ENCODE assay signal across 16 mouse cellular contexts in the genomic region with DNA sequence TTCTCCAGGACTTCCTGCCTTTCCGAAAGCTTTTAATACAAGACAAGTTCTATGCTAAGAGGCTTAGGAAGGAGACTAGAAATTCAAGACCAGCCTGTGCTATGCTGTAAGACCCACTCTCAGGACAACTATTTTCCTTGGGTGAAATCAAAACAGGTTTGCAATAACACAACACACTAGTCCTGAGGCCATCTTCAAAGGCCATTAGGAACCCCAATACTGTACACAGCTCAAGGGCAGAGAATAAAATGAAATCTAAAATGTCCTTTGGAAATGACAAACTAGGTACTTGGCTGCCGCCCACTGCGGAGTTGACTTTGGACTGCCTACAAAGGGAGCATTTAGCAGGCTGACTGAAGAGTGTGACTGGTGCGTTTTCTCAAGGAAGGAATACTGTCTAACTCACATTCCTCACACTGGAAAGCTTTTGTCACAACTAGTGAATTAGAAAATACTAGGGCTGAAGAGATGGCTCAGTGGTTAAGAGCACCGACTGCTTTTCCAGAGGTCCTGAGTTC. TPM values are rescaled to one million over a fixed set of nuclear protein-coding genes. Genes with fewer than 3 reads are reported as not detected.
DNase-seq lines count a peak whose midpoint lies in the region; ATAC-seq and TF ChIP-seq lines count a peak whose summit lies in the region.
"Had no signal": no experiment of that assay in that cellular context is flagged by ENCODE, and none has a peak within 500 bp of the region (broad histone marks: within the 10 kb centered on the region; RNA-seq: fewer than 3 reads in every experiment).

No protein-coding gene starts in this region.

- H3K4me1 ChIP-seq in heart, embryonic 11.5 days (ENCODE audit: control insufficient read depth, insufficient read depth, low read length) = peaks cover 3% of the 10 kb centered on the region; the same call in 1 of the 2 replicates
- H3K4me1 ChIP-seq in lung, embryonic 15.5 days = peaks cover 24% of the 10 kb centered on the region
- peaks cover 18% of the 10 kb centered on the region for H3K4me1 ChIP-seq in lung, adult 2 months (ENCODE audit: control insufficient read depth, insufficient read depth, low read length)
- peaks cover 20% of the 10 kb centered on the region for H3K4me1 ChIP-seq in brown adipose tissue, adult 24 weeks (ENCODE audit: control insufficient read depth, insufficient read depth, insufficient read length, low read length)
- H3K4me1 ChIP-seq: embryonic facial prominence, embryonic 12.5 days; hindbrain, embryonic 15.5 days had no signal

- no peak for TF ChIP-seq CTCF in lung, adult 2 months (IDR thresholded peaks at IDR 0.05; ENCODE audit: insufficient read depth, low read length)

- no peak for ATAC-seq in heart, embryonic 11.5 days (replicated peaks; ENCODE audit: insufficient number of reproducible peaks, low FRiP score, low TSS enrichment)
- ATAC-seq in lung, embryonic 15.5 days (ENCODE audit: borderline replicate concordance, extremely low read depth, low FRiP score, low TSS enrichment) = no peak
- ATAC-seq: forebrain, embryonic 14.5 days had no signal

- WGBS in heart, embryonic 11.5 days (ENCODE audit: insufficient replicate concordance) = 87% methylated on average over 5 of the region's 5 CpGs
- 77% methylated on average over 5 of the region's 5 CpGs for WGBS in lung, embryonic 15.5 days
- 75% methylated on average over 5 of the region's 5 CpGs for WGBS in lung, adult 2 months

- H3K27ac ChIP-seq in heart, embryonic 11.5 days (ENCODE audit: low read depth, low read length) = 0 out of 2 replicates have a peak overlapping the region, but pooled peaks have one; percentile 4
- H3K27ac ChIP-seq in lung, embryonic 15.5 days = peak overlapping the region; percentile 69
- H3K27ac ChIP-seq in brown adipose tissue, adult 24 weeks (replicated peaks; ENCODE audit: low read depth, low read length) = peak overlapping the region; percentile 71
- H3K27ac ChIP-seq: embryonic facial prominence, embryonic 12.5 days; hindbrain, embryonic 15.5 days had no signal

- H3K4me2 ChIP-seq in heart, embryonic 11.5 days = no peak overlapping the region
- no peak overlapping the region for H3K4me2 ChIP-seq in lung, embryonic 15.5 days
- H3K4me2 ChIP-seq: embryonic facial prominence, embryonic 12.5 days; hindbrain, embryonic 15.5 days had no signal

- H3K36me3 ChIP-seq in heart, embryonic 11.5 days (ENCODE audit: control insufficient read depth, insufficient read depth, low read length) = peaks cover 25% of the 10 kb centered on the region
- H3K36me3 ChIP-seq in lung, embryonic 15.5 days = peaks cover 47% of the 10 kb centered on the region

- TF ChIP-seq POLR2A in lung, adult 2 months (IDR thresholded peaks at IDR 0.05; ENCODE audit: borderline replicate concordance, extremely low read depth, low read depth, low read length) = no peak

- no peaks in the 10 kb centered on the region for H3K27me3 ChIP-seq in heart, embryonic 11.5 days (ENCODE audit: control insufficient read depth, insufficient read depth, low read length)
- H3K27me3 ChIP-seq in lung, embryonic 15.5 days = no peaks in the 10 kb centered on the region
- H3K27me3 ChIP-seq: embryonic facial prominence, embryonic 12.5 days; hindbrain, embryonic 15.5 days had no signal

- H3K9me3 ChIP-seq in heart, embryonic 11.5 days (replicated peaks; ENCODE audit: control insufficient read depth, low read length) = no peaks in the 10 kb centered on the region
- no peaks in the 10 kb centered on the region for H3K9me3 ChIP-seq in lung, embryonic 15.5 days
- H3K9me3 ChIP-seq: embryonic facial prominence, embryonic 12.5 days; hindbrain, embryonic 15.5 days had no signal

- no peak overlapping the region for H3K9ac ChIP-seq in heart, embryonic 11.5 days (ENCODE audit: low read depth, low read length)
- no peak overlapping the region for H3K9ac ChIP-seq in lung, embryonic 15.5 days
- H3K9ac ChIP-seq: embryonic facial prominence, embryonic 12.5 days; hindbrain, embryonic 15.5 days had no signal

- H3K4me3 ChIP-seq in heart, embryonic 11.5 days (ENCODE audit: low read depth, low read length) = no peak overlapping the region
- H3K4me3 ChIP-seq in lung, embryonic 15.5 days = no peak overlapping the region
- H3K4me3 ChIP-seq in lung, adult 2 months (replicated peaks; ENCODE audit: extremely low read depth, low read depth, low read length) = no peak overlapping the region
- H3K4me3 ChIP-seq in brown adipose tissue, adult 24 weeks (ENCODE audit: insufficient read depth, low read depth, low read length) = no peak overlapping the region
- H3K4me3 ChIP-seq: embryonic facial prominence, embryonic 12.5 days; hindbrain, embryonic 15.5 days had no signal

- no peak for DNase-seq in heart, postnatal 4 days
- DNase-seq in lung, adult 2 months = no peak
- peak; percentile 64 for DNase-seq in kidney, postnatal 10 days
- DNase-seq in spleen, postnatal 36 days (ENCODE audit: low spot score in 2 of 2) = no peak
- DNase-seq in ovary, postnatal 10 days (ENCODE audit: low spot score) = no peak
- DNase-seq: cerebellum, adult 18-20 months; gastrocnemius, postnatal 10 days; layer of hippocampus, adult 9-11 months; lung, postnatal 4 days; thymus, postnatal 4 days had no signal

RNA-seq across cellular contexts. Expression of gene Fam76a, which starts 16.5 kb away (rescaled TPM):
- polyA plus RNA-seq in heart, embryonic 11.5 days (2014; fragmentation: Nextera tagmentation; extraction: Ambion mirVana) = 31.2 and 33.4 TPM in 2 replicates
- total RNA-seq in heart, postnatal 4 days (2021) = 10 to 100 TPM; 33.5 to 38.1 TPM
- 43.0 and 45.8 TPM in 2 replicates for polyA plus RNA-seq in lung, embryonic 15.5 days (2015; fragmentation: Nextera tagmentation; extraction: Ambion mirVana)
- polyA plus RNA-seq in lung, adult 2 months (2012; rRNA removed) = 19.2 and 21.9 TPM in 2 replicates
- 15.7 and 17.8 TPM in 2 replicates for polyA plus RNA-seq in brown adipose tissue, adult 24 weeks (2012; ENCODE audit: insufficient read depth, insufficient read length, missing spikeins)

RNA-seq across cellular contexts. Expression of gene Stx12, which starts 21.6 kb away (rescaled TPM):
- 66.8 and 67.5 TPM in 2 replicates for polyA plus RNA-seq in heart, embryonic 11.5 days (2014; fragmentation: Nextera tagmentation; extraction: Ambion mirVana)
- total RNA-seq in heart, postnatal 4 days (2021) = 10 to 100 TPM; 53.9 to 54.9 TPM
- polyA plus RNA-seq in lung, embryonic 15.5 days (2015; fragmentation: Nextera tagmentation; extraction: Ambion mirVana) = 62.2 and 64.0 TPM in 2 replicates
- polyA plus RNA-seq in lung, adult 2 months (2012; rRNA removed) = 22.0 and 28.3 TPM in 2 replicates
- 53.6 and 63.8 TPM in 2 replicates for polyA plus RNA-seq in brown adipose tissue, adult 24 weeks (2012; ENCODE audit: insufficient read depth, insufficient read length, missing spikeins)

Comparison
In these comparisons a context has a peak if more than half of its experiments do, and no peak if none do; other contexts are left out.
1. H3K27ac ChIP-seq: peak in every context shown above with its lines; median percentile 71 in brown adipose tissue, adult 24 weeks; 69 in lung, embryonic 15.5 days; 4 in heart, embryonic 11.5 days.